Mouse (Mus musculus) spleen, adult 12 weeks (tissue): ENCODE results near the gene H2afv.
"Not testable (repeated sequence)": the region's sequence is repeated elsewhere in the genome, so short reads cannot be mapped to it uniquely, and the experiment has no call there.

Source experiments
- DNase-seq: peaks from one replicate; pipeline ENCODE4 v3.0.0; 2022; ENCODE audit warnings: low spot score

Gene H2afv

DNA sequence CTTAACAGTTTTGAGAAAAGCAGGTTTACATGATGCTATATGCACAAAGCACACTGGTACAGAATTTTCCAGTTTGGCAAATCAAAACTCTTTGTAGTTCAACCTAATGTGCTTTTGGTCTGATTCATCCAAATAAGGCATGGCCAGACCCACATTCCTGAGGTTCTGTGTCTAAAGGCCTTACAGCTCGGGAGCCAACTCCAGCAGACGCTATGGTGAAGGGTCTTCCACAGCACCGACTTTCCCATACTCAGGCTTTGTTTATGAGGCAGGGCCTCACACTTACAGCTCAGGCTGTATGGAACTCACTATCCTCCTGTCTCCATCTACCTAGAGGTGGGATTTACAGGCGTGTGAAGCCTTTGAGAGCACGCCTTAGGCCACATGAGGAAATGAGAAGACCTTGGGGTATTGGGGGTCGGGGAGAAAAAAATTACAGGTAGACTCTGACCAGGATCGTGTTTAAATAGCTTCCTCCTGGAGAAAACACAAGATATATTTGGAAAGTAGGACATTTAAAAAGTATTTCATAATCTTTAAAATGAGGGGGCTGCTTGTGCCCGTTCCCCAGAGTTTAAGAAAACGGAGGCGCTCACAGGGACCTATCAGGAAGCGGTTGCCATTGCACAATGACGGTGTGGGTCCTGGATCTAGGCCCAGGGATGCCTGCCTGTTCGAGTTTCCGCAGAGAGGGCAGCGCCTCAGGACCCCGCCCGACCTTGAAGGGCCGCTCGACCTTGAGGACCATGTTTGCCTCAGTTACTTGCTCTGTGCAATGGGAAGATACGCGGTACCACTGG, 29.3 kb downstream of the H2afv start, which contains the start of gene Ppia:
Gene Ppia (plus strand): TSS at position 693 of the 800 bp plus-strand sequence.
- no peak for DNase-seq

DNA sequence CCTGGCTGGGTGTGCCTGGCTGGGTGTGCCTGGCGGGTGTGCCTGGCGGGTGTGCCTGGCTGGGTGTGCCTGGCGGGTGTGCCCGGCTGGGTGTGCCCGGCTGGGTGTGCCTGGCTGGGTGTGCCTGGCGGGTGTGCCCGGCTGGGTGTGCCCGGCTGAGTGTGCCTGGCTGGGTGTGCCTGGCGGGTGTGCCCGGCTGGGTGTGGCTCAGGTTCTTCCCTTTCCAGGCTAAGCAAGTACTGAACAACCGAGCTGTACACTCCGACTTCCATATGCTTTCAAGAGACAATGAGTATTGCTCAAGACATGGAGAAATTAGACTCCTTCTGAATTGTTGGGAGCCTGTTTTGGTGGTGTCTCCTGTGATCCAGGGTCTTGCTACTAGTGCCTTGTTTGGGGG, 31.0 kb downstream of the H2afv start:
- no peak for DNase-seq

DNA sequence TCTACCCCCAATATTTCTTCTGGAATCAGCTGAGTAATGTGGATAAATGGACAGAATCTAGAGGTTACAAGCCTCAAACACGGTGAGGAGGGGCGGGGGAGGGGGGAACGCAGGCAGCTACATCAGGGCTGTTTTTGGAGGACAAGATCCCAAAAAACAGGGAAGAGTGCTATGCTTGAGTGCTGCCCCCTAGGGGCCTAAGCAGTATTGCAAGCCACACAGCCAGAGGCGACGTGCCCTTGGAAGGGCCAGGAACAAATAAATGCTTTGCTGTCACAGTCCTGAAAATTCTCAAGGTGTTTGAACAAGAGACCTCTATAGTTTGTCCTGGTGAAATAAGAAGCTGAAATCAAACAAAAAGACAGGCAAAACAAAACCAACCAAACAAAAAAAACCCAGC, 32.6 kb downstream of the H2afv start:
- peak; percentile 35 for DNase-seq

DNA sequence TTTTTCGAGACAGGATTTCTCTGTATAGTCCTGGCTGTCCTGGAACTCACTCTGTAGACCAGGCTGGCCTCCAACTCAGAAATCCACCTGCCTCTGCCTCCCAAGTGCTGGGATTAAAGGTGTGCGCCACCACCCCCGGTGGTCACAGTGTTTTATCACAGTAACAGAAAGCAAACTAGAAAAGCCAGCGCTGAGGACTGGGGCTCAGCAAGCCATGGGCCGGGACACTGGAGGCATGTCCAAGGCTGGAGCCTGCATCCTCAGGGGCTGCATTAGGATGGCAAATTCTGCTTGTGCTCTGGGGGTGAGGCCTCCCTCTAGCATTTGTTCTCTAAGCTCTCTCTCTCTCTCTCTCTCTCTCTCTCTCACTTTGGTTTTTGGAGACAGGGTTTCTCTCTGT, 33.5 kb downstream of the H2afv start:
- DNase-seq, result not testable (repeated sequence)

- no peak for DNase-seq
Observed at GRCm38 (mm10) chr11:6410050-6410602, 34.1 kb downstream of the H2afv start.

DNA sequence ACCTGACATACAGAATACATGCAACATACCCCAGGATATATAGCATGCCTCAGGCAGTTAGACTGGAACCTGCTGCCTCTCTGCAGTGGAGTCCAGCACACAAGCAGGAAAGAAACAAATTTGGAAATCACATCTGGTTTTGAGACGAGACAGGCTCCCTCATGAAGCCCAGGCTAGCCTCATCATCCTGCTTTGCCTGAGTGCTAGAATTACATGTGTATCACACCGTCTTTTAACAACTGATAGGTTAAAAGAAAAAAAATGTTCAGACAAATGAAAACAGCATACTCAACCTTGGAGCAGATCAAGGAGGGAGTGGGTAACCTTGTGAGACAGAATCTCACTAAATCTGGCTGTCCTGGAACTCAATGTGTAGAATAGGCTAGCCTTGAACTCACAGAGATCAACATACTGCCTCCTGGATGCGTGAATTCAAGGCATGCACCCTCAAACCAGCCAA, 37.1 kb downstream of the H2afv start:
- DNase-seq, result no peak

DNA sequence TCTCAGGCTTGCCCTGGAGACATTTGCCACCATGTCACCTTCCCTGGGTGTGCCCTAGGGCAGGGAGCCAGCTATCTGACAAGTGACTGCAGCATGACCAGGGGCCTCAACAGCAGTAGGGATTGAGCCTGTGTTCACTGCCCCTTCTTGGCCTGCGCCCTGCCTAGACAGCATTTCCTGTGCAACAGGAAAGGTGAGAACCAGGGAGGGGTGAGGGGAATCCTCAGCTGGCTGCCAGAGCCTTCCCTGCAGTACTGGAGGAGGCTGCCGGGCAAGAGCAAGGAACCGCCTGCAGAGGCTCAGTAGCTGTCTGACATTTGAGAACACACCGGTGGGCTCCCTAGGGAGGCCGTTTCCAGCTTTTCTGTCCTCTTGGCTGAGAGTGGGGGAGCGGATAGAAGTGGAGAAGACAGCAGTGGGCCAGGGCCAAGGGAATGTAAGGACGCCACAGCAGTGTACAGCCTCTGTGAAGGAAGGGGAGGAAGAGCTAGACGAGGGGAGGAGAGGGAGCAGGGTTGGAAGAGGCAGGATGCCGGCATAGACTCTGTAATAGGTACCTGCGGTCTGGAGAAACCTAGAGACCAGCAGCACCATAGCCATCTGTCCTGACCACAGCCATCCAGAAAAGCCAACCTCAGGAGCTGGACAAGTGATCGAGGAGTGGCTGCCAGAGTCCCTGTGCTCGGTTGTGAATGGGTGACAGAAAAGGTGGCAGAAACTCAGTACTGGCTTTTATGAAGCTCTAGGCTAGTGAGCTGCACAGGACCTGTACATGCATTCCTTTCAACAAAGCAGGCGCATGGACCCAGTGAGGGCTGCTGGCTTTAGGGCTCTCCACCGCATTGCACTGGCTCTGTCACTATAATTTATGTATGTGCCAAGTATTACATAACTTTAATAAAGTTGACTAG, 37.7 kb downstream of the H2afv start:
- no peak for DNase-seq

- no peak for DNase-seq
Observed at GRCm38 (mm10) chr11:6405591-6406081, 38.6 kb downstream of the H2afv start.

DNA sequence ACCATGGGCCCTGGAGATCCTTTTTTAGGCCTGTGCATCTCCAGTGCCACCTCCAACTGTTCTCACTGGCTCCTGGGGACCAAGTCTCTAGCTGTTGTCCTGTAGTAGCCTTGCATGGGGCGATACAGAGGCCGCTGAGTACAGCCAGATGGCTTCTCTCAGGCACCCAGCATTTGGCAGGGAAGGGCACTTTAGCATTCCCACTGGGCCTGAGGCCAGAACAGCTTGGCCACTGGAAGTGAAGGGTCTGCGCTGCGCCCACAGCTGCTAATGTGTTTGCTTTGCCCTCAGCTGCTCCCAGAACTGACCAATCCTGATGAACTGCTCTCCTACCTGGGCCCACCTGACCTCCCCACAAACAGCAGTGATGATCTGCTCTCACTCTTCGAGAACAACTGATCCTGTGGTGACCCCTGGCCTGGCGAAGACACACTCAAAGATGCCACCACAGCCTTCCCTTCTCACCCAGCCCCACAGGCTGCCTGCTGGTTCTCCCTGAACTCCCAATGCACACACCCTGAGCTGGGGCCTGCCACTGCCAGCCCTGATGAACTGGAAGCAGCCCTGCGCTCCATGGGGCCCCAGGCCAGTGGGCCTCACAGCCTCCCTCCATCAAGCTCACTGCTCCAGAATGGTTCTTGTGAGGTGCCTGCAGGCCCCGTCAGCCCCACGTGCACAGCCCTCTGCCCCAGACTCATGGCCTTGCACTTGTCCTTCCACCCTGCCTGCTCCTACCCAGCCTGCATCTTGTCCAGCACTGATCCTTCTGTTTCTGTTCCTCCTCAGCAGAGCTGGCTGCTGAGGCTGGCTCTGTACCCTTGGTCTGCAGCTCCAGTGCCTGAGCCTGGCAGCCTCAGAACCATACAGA, 39.3 kb downstream of the H2afv start:
- DNase-seq, result no peak

DNA sequence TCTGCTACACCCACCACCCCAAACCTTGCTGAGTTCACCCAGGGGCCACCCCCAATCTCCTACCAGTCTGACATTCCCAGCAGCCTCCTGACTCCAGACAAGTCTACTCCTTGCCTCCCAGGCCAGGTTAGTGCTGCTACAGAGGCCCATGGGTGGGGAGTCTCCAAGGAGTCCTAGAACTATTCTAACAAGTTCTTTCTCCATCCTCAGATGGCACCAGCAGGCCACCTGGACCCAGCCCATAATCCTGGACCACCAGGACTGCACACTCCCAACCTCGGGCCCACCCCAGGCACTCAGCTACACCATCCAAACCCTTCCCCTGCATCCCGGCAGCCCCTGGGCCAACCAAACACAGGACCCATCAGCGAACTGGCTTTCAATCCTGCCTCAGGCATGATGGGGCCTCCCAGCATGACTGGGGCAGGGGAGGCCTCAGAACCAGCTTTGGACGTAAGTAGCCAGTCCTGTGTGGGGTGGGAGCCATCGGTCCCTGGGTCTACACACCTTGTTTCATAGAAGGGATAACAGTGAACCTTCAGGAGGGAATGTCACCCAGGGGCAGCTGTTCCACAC, 40.3 kb downstream of the H2afv start:
- no peak for DNase-seq

- DNase-seq, result peak; percentile 67
Observed at GRCm38 (mm10) chr11:6402515-6403510, 41.4 kb downstream of the H2afv start.

DNA sequence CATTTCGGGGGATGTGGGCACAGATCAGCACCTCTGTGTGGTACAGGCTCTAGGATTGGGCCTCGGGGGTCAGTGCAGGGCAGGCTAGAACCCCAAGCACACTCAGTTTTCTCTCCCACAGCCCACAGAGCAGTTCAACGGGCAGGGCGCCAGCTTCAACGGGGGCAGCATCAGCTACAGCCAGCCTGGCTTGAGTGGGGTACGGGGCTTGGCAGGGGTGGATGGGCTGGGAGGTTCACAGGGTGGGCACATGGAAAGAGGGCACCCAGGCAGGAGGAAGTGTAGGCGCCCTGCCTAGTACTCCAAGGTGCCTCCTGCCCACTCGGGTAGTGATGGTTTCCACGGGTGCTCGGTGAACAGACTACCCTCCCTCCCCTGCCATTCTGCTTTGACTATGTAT, 46.1 kb downstream of the H2afv start:
- DNase-seq, result no peak

GRCm38 (mm10) chr11:6395565-6395964, 48.7 kb downstream of the H2afv start:
- DNase-seq, result no peak

GRCm38 (mm10) chr11:6393866-6394265, 50.4 kb downstream of the H2afv start:
- no peak for DNase-seq

GRCm38 (mm10) chr11:6392857-6393256, 51.4 kb downstream of the H2afv start:
- DNase-seq, result no peak

GRCm38 (mm10) chr11:6391516-6392276, 52.5 kb downstream of the H2afv start:
- DNase-seq, result peak; percentile 31

DNA sequence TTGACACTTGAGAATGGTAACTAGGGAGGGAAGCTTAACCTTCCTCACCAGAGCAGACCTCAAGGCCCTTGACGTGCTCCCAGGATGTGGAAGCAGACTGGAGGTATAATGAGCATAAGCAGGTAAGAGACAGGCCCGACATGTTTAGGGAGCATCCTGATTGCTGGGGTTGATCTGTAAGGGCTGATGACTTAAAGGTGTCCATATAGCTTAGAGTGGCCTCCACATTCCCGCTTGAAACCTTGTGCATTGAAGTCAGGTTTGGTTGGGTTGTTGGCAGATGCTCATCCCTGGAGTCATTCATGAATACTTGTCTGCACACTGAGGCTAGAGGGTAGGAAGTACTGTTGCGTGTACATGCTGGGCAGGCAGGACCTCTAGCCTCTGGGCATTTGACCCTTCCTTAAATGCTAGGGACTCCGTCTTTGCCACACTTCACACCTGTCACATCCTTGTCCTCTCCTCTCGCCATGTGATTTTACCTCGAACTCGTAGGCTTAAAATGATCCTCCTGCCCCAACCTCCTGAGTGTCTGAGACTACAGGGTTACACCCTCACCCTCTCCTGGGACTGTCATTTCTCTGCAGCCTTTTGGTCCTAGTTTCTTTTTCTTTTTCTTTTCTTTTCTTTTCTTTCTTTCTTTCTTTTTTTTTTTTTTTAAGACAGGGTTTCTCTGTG, 53.7 kb downstream of the H2afv start:
- no peak for DNase-seq

GRCm38 (mm10) chr11:6389483-6389921, 54.7 kb downstream of the H2afv start:
- peak; percentile 25 for DNase-seq
